Mouse (Mus musculus): ENCODE measurements at regions not wholly inside any gene's neighbourhood (a gene's known extent, or its start where the extent isn't known, plus 50 kb on each side); places are given as distances from the start of the nearest gene placed in this dataset.

GRCm38 (mm10) chr13:112043524-112044246 lies 234.9 kb upstream of the Map3k1 start:
- no peak for TF ChIP-seq CTCF (IDR thresholded peaks at IDR 0.05; ENCODE audit: control insufficient read depth, insufficient read depth, low read length)
- no peak for TF ChIP-seq POLR2A (IDR thresholded peaks at IDR 0.05; ENCODE audit: borderline replicate concordance, control insufficient read depth, low read depth, low read length)
